Mouse (Mus musculus): ENCODE measurements at regions not wholly inside any gene's neighbourhood (a gene's known extent, or its start where the extent isn't known, plus 50 kb on each side); places are given as distances from the start of the nearest gene placed in this dataset.

DNA sequence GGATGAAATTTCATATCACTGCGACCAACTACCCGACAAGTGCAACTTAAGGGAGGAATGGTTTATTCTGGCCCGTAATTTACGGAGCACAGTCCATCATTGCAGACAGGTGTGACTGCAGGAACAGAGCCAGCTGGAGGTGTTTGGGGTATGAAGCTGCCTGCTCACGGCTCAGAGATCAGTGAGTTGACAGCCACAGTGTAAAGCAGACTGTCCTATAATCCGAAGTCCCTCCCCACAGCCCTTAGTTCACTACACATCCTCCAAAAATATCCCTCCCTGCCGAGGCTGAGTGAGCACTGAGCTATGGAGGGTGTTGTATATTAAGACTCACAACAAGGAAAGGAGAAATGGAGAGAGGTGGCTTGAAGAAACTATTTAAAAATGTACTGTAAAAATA, 88.0 kb upstream of the Ednrb start:
- no peak for DNase-seq

DNA sequence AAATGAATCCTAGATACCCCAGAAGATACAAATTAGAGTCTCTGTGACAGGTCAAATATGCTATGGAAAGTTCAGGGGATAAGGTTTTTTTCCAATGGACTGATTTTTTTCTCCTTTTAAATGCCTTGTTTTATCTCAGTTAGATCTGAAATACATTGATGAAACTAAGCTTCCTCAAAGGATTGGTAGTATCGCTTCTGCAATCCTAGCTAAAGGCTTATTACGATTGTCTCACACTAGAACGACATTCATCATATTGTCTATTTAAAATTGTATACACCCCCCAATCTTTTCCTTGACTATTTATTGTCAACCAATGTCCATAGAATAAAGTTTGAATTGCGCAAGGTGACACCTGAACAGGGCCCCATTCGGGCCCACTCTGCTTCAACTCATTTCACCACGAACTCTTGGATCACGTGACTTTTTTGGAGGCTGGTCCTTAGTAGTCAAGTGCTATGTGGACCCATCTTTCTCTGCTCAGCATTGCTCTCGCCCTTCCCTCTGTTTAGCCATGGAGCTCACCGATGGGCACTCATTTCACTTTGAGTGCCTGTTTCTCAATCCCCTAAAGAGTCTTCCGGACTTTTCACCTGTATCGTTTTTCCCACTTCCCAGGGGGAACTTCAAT, 85.6 kb upstream of the Ednrb start:
- no peak for DNase-seq

DNA sequence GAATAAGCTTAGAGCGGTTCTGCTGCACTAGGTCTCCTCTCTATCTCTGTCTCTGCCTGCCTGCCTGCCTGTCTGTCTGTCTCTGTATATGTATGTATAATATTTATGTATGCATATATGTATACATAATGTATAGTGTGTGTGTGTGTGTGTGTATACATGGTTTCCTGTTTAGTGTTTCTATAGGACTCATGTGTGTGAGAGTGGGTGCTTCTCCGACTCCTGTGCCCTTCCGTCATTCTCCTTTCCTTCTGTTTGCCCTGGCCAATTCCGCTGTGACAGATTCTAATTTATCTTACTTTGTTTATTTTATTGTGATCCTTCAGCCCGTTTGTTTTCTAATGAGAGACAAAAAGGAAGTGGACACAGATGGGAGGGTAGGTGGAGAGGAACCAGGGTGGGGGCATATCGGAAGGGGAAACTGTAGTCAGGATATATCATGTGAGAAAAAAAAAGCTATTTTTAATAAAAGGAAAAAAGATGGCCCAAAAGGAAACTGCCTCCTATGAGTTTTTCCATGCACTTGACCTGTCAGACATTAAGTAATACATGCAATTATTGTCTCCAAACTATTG, 85.0 kb upstream of the Ednrb start:
- DNase-seq: no peak

DNA sequence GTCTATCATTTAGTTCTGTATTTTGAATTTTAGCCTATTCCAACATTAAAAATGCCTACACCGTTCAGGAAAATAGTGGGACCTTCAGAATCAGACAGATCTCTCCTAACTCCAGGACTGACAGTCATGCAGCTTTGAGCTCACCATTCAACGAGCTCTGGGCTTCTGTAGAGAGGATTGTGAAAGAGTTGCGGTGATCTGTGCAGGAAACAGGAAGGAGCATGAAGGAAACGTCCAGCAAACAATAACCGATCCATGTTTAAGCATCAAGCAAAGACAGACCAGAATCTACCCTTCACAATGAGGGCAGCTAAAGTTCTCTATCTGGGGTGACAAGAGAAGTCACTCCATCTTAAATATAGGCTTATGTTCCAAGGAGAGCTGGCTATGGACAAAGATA, 76.0 kb upstream of the Ednrb start:
- no peak for DNase-seq

DNA sequence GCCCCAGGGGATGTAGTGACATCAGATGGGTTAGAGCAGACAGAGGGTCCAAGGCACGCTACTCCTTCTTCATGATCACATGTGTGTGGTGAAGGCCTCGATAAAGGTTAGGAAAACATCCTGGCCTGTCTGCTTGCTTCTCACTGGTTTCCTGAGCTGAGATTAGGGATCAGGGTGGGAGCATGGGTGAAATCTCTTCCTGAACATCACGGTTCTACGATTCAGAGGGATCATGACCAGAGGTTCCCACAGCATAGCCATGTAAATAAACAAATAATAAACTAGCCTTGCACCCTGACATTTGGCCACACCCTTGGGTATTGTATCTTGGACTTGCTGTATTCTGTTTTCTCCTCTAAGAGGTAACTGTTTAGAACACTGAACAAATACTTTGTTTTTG, 75.2 kb upstream of the Ednrb start:
- no peak for DNase-seq

DNA sequence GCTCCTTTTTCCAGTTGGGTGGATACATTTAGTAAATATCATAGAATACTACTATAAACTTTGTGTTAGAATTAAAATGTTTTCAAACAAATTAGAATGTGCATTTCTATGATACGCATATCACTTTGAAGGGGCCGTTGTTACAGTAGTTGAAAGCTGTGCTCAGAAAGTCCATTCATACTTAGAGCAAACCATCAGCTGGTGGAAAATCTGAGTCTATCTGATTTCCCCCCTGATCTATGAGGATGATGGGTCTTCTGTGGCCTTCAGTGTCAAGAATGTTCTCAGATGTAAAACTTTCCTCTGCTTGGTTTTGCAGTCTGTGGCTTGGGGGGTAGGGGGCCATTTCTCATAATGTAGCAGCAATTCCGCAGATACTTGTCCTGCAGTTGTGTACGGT, 69.3 kb upstream of the Ednrb start:
- no peak for DNase-seq

DNA sequence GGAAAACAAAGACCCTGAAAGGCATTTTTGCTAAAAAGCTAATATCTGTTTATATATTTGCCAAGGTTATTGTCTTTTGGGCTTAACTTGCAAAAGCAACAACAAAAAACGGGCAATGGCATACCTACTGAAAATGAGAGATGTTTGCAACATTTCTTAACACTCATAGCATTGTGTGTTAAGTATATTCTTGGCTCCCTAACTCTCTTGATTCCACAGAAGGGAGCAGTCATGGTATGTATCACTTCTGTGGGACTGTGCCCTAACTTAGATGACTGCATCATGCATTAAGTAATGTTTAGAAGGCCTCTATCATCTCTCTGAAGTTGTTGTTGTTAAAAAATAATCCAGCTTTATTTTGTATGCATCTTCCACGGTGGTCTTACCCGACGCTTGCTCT, 67.5 kb upstream of the Ednrb start:
- DNase-seq: no peak

DNA sequence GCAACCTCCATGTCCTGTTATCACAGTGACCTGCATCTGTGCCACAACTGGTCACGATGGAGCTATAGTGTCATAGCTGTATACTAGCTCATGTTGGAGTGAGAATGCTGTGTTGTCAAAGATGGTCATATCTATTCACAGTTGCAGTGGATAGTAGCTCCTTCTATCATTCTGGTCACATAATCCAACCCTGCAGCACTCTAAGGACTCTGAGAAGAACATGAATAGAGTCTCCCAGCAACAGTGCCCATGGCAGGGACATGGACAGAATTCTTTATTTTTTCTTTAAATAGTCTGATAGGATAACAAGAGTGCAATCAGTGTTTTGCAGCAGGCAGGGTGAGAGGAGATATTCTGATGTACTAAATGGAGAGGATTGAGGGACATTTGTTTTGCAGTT, 67.1 kb upstream of the Ednrb start:
- DNase-seq: no peak

DNA sequence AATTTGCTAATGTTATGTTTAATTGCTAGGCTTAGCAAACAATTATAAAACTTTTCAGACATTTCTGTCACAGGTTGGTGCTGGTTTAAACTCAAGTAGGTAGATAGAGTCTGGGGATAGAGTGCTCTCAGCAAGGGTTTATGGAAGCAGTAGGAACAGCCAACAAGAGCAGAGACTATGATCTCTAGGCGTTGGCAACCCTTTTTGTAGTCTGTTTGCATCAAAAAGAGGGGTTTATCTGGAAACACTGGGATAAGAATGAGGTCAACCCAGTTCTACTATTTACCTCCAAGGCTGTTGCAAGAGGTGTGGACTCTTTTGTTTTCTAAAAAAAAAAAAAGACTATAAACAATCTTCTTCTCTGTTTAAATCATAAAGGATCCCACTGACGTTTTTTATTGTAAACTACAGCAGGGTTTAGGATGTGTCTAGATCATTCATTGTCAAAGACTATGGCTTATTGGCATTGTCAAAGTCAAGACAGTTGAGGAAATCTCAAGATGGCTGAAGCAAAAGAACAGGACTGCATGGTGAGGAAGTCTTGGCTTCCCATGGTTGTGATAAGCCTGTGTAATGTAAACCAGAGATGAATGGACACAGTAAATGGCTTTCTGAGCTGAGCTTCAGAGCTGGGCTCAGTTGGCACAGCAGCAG, 62.3 kb upstream of the Ednrb start:
- no peak for DNase-seq

DNA sequence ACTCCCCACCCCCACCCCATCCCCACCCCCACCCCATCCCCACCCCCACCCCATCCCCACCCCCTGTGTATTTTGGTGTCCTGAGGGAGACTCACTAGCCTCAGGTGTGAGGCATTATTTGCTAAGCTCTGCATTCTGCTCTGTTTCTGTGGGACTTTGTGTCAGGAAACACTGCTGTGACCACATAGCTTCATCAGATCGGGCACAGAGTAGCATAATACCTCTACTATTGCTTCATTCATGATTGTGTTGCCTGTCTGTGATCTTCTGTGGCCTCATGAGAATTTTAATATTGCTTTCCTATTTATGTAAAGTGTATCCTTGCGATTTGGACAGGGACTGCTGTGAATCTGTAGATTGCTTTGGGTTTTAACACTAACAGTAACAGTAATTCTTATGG, 56.6 kb upstream of the Ednrb start:
- no peak for DNase-seq

DNA sequence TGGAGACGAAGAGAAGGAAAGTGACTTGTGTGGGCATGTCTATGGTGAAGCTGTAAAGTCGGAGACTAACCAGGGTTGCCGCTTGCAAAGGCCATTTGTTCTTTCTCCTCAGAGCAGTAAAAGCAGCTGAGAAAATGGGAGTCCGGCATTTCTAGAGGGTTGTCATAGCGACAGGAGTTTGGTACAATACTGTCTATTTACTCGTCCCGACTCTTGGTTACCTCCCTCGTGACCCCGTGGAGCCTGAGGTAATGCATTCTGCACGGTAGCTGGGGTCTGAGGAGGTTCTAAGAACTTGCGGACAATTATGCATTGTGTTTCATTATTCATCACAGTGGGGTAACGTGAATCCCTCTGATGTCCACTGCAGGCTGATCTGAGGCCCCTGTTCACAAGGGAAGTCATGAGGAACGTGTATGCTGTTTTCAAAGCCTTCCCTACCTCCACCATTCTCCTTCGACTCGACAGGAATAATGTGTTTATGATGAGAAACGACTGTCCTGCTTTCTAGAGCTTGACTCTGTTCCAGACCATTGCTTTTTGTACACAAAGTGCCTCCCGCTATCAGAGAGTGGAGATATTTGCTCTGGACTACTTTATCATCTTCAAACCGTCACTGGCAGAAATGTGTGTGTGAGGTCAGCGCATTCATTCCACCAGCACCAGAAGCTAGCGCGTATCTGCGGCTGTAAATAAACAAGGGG, 55.1 kb upstream of the Ednrb start:
- DNase-seq: peak; percentile 34

DNA sequence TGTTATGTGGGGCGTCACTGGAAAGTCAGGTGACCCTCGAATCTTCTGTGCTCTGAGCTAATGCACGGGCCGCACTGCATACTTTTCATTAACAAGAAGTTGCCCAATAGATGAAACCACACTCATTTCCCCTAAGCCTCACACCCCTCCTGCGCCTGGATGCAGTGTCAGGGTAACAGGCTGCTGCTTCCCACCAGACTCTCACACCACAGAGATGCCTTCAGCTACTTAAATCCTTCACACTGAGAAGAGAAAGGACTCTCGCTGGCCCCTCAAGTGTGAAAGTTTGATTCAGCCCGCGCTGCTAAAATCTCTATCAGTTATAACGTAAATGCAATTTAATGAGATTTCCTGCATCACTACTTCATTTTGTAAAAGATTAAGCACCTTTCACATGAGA, 54.5 kb upstream of the Ednrb start:
- DNase-seq: no peak

DNA sequence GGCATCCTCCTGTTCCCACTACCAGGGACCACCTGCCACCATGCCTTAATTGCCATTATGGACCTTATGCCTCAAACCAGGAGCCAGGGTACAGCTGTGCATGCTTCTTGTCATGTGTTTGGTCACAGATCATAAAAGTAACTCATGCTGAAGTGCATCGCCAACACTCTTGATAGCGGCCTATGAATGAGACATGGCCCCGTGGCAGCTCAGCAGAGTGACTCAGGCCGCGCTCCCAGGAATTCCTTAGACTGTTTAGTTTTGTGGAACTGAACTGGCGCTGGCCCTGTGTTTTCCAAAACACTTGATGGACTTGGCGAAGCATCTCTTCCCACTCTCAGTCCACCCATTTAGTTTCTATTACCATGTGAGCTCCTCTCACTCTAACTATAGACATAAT, 51.1 kb upstream of the Ednrb start:
- no peak for DNase-seq

Data from adrenal gland, postnatal 14 days (tissue).